Mouse (Mus musculus): ENCODE data around the gene Exosc9. TPM values are rescaled to one million over a fixed set of nuclear protein-coding genes. Genes with fewer than 3 reads are reported as not detected.

The Exosc9 gene
- polyA plus RNA-seq, 1 experiment from 2014 or later = 50.4 TPM

- Histone ChIP-seq H3K9me3 (replicated peaks; ENCODE audit: control insufficient read depth, low read length) (no peaks in the 10 kb centered on the region), H3K27ac (ENCODE audit: low read length) (no peak overlapping the region), H3K9ac (ENCODE audit: low read length) (no peak overlapping the region), H3K27me3 (ENCODE audit: control insufficient read depth, insufficient read depth, low read length) (no peaks in the 10 kb centered on the region), H3K4me3 (replicated peaks; ENCODE audit: low read length) (no peak overlapping the region), H3K4me1 (ENCODE audit: control insufficient read depth, insufficient read depth, low read length) (peaks cover 13% of the 10 kb centered on the region), H3K36me3 (ENCODE audit: control insufficient read depth, insufficient read depth, low read length) (no peaks in the 10 kb centered on the region), H3K4me2 (ENCODE audit: low read depth, low read length) (no peak overlapping the region)
- no peak; the same call in 1 of the 2 replicates for ATAC-seq (ENCODE audit: insufficient read depth, low FRiP score)
- 73% methylated on average over 6 of the region's 6 CpGs for WGBS
Observed at GRCm38 (mm10) chr3:36530345-36530744, 22.1 kb upstream of the Exosc9 start.

- Histone ChIP-seq H3K9me3 (replicated peaks; ENCODE audit: control insufficient read depth, low read length) (no peaks in the 10 kb centered on the region), H3K4me1 (ENCODE audit: control insufficient read depth, insufficient read depth, low read length) (peaks cover 13% of the 10 kb centered on the region), H3K4me2 (ENCODE audit: low read depth, low read length) (no peak overlapping the region), H3K9ac (ENCODE audit: low read length) (no peak overlapping the region), H3K27me3 (ENCODE audit: control insufficient read depth, insufficient read depth, low read length) (no peaks in the 10 kb centered on the region), H3K27ac (ENCODE audit: low read length) (no peak overlapping the region), H3K36me3 (ENCODE audit: control insufficient read depth, insufficient read depth, low read length) (no peaks in the 10 kb centered on the region), H3K4me3 (replicated peaks; ENCODE audit: low read length) (no peak overlapping the region)
- ATAC-seq (ENCODE audit: insufficient read depth, low FRiP score) = no peak
- WGBS = 77% methylated on average over 5 of the region's 5 CpGs
Observed at GRCm38 (mm10) chr3:36530781-36531180, 21.6 kb upstream of the Exosc9 start.

- 42% methylated on average over 2 of the region's 2 CpGs for WGBS
- no peak overlapping the region for H3K27ac ChIP-seq (ENCODE audit: low read length)
- H3K4me1 ChIP-seq (ENCODE audit: control insufficient read depth, insufficient read depth, low read length) = peaks cover 13% of the 10 kb centered on the region
- no peak overlapping the region for H3K4me2 ChIP-seq (ENCODE audit: low read depth, low read length)
- H3K9me3 ChIP-seq (replicated peaks; ENCODE audit: control insufficient read depth, low read length) = no peaks in the 10 kb centered on the region
- no peak overlapping the region for H3K9ac ChIP-seq (ENCODE audit: low read length)
- H3K36me3 ChIP-seq (ENCODE audit: control insufficient read depth, insufficient read depth, low read length) = no peaks in the 10 kb centered on the region
- no peak overlapping the region for H3K4me3 ChIP-seq (replicated peaks; ENCODE audit: low read length)
- no peaks in the 10 kb centered on the region for H3K27me3 ChIP-seq (ENCODE audit: control insufficient read depth, insufficient read depth, low read length)
- no peak for ATAC-seq (ENCODE audit: insufficient read depth, low FRiP score)
Observed at GRCm38 (mm10) chr3:36531242-36531641, 21.2 kb upstream of the Exosc9 start.

- Histone ChIP-seq H3K4me1 (ENCODE audit: control insufficient read depth, insufficient read depth, low read length) (peaks cover 13% of the 10 kb centered on the region), H3K4me3 (replicated peaks; ENCODE audit: low read length) (peak overlapping the region; percentile 44), H3K36me3 (ENCODE audit: control insufficient read depth, insufficient read depth, low read length) (no peaks in the 10 kb centered on the region), H3K27me3 (ENCODE audit: control insufficient read depth, insufficient read depth, low read length) (no peaks in the 10 kb centered on the region), H3K4me2 (ENCODE audit: low read depth, low read length) (peak overlapping the region; percentile 69), H3K9ac (ENCODE audit: low read length) (peak overlapping the region; percentile 41), H3K9me3 (replicated peaks; ENCODE audit: control insufficient read depth, low read length) (no peaks in the 10 kb centered on the region), H3K27ac (ENCODE audit: low read length) (no peak overlapping the region)
- ATAC-seq (ENCODE audit: insufficient read depth, low FRiP score) = 0 out of 2 replicates have a peak, but pooled peaks have one; percentile 55
- WGBS = 4% methylated on average over 18 of the region's 18 CpGs
Observed at GRCm38 (mm10) chr3:36531979-36532542, 20.3 kb upstream of the Exosc9 start.

GRCm38 (mm10) chr3:36532738-36533137 is 19.7 kb upstream of the Exosc9 start:
- 0 out of 2 replicates have a peak overlapping the region, but pooled peaks have one; percentile 15 for H3K4me2 ChIP-seq (ENCODE audit: low read depth, low read length)
- WGBS = 25% methylated on average over 7 of the region's 7 CpGs
- no peak overlapping the region for H3K9ac ChIP-seq (ENCODE audit: low read length)
- H3K27ac ChIP-seq (ENCODE audit: low read length) = peak overlapping the region; percentile 62
- H3K9me3 ChIP-seq (replicated peaks; ENCODE audit: control insufficient read depth, low read length) = no peaks in the 10 kb centered on the region
- no peaks in the 10 kb centered on the region for H3K27me3 ChIP-seq (ENCODE audit: control insufficient read depth, insufficient read depth, low read length)
- H3K4me1 ChIP-seq (ENCODE audit: control insufficient read depth, insufficient read depth, low read length) = peaks cover 13% of the 10 kb centered on the region
- peak overlapping the region; percentile 44; the same call in 1 of the 2 replicates for H3K4me3 ChIP-seq (replicated peaks; ENCODE audit: low read length)
- ATAC-seq (ENCODE audit: insufficient read depth, low FRiP score) = no peak
- H3K36me3 ChIP-seq (ENCODE audit: control insufficient read depth, insufficient read depth, low read length) = no peaks in the 10 kb centered on the region

GRCm38 (mm10) chr3:36533201-36533672 is 19.2 kb upstream of the Exosc9 start:
- Histone ChIP-seq H3K27ac (ENCODE audit: low read length) (peak overlapping the region; percentile 62), H3K27me3 (ENCODE audit: control insufficient read depth, insufficient read depth, low read length) (no peaks in the 10 kb centered on the region), H3K4me3 (replicated peaks; ENCODE audit: low read length) (no peak overlapping the region), H3K9me3 (replicated peaks; ENCODE audit: control insufficient read depth, low read length) (no peaks in the 10 kb centered on the region), H3K4me2 (ENCODE audit: low read depth, low read length) (no peak overlapping the region), H3K9ac (ENCODE audit: low read length) (no peak overlapping the region), H3K36me3 (ENCODE audit: control insufficient read depth, insufficient read depth, low read length) (no peaks in the 10 kb centered on the region), H3K4me1 (ENCODE audit: control insufficient read depth, insufficient read depth, low read length) (peaks cover 13% of the 10 kb centered on the region)
- 0% methylated on average over 1 of the region's 1 CpGs for WGBS
- peak; percentile 51 for ATAC-seq (ENCODE audit: insufficient read depth, low FRiP score)

- no peak overlapping the region for H3K27ac ChIP-seq (ENCODE audit: low read length)
- H3K9ac ChIP-seq (ENCODE audit: low read length) = no peak overlapping the region
- no peak overlapping the region for H3K4me3 ChIP-seq (replicated peaks; ENCODE audit: low read length)
- no peaks in the 10 kb centered on the region for H3K9me3 ChIP-seq (replicated peaks; ENCODE audit: control insufficient read depth, low read length)
- H3K4me2 ChIP-seq (ENCODE audit: low read depth, low read length) = no peak overlapping the region
- ATAC-seq (ENCODE audit: insufficient read depth, low FRiP score) = no peak
- H3K27me3 ChIP-seq (ENCODE audit: control insufficient read depth, insufficient read depth, low read length) = no peaks in the 10 kb centered on the region
- 90% methylated on average over 12 of the region's 12 CpGs for WGBS
- no peaks in the 10 kb centered on the region for H3K36me3 ChIP-seq (ENCODE audit: control insufficient read depth, insufficient read depth, low read length)
- peaks cover 9% of the 10 kb centered on the region for H3K4me1 ChIP-seq (ENCODE audit: control insufficient read depth, insufficient read depth, low read length)
Observed at GRCm38 (mm10) chr3:36536041-36536440, 16.4 kb upstream of the Exosc9 start.

GRCm38 (mm10) chr3:36537701-36538470 is 14.5 kb upstream of the Exosc9 start:
- H3K27ac ChIP-seq (ENCODE audit: low read length) = no peak overlapping the region
- ATAC-seq (ENCODE audit: insufficient read depth, low FRiP score) = no peak
- H3K27me3 ChIP-seq (ENCODE audit: control insufficient read depth, insufficient read depth, low read length) = no peaks in the 10 kb centered on the region

GRCm38 (mm10) chr3:36540756-36541155 is 11.7 kb upstream of the Exosc9 start:
- Histone ChIP-seq H3K36me3 (ENCODE audit: control insufficient read depth, insufficient read depth, low read length) (no peaks in the 10 kb centered on the region), H3K9me3 (replicated peaks; ENCODE audit: control insufficient read depth, low read length) (no peaks in the 10 kb centered on the region), H3K4me3 (replicated peaks; ENCODE audit: low read length) (no peak overlapping the region), H3K27ac (ENCODE audit: low read length) (no peak overlapping the region), H3K9ac (ENCODE audit: low read length) (no peak overlapping the region), H3K27me3 (ENCODE audit: control insufficient read depth, insufficient read depth, low read length) (no peaks in the 10 kb centered on the region), H3K4me1 (ENCODE audit: control insufficient read depth, insufficient read depth, low read length) (no peaks in the 10 kb centered on the region), H3K4me2 (ENCODE audit: low read depth, low read length) (no peak overlapping the region)
- ATAC-seq (ENCODE audit: insufficient read depth, low FRiP score) = no peak
- 62% methylated on average over 2 of the region's 2 CpGs for WGBS

More at GRCm38 (mm10) chr3:36537701-36538470, 14.5 kb upstream of the Exosc9 start:
- no peak overlapping the region for H3K4me3 ChIP-seq (replicated peaks; ENCODE audit: low read length)
- peaks cover 6% of the 10 kb centered on the region for H3K4me1 ChIP-seq (ENCODE audit: control insufficient read depth, insufficient read depth, low read length)
- no peak overlapping the region for H3K4me2 ChIP-seq (ENCODE audit: low read depth, low read length)
- no peak overlapping the region for H3K9ac ChIP-seq (ENCODE audit: low read length)
- WGBS = 78% methylated on average over 4 of the region's 4 CpGs
- no peaks in the 10 kb centered on the region for H3K36me3 ChIP-seq (ENCODE audit: control insufficient read depth, insufficient read depth, low read length)
- H3K9me3 ChIP-seq (replicated peaks; ENCODE audit: control insufficient read depth, low read length) = no peaks in the 10 kb centered on the region
